Mouse (Mus musculus): ENCODE measurements around the gene Sgf29. TPM values are rescaled to one million over a fixed set of nuclear protein-coding genes. Genes with fewer than 3 reads are reported as not detected.

Sgf29 gene
- polyA plus RNA-seq, 1 experiment from 2014 or later, result 54.9 TPM

GRCm38 (mm10) chr7:126697838-126698237, 48.7 kb downstream of the Sgf29 start:
- Histone ChIP-seq H3K27me3 (replicated peaks; ENCODE audit: control insufficient read depth, insufficient read depth, low read length) (no peaks in the 10 kb centered on the region), H3K36me3 (ENCODE audit: control insufficient read depth, insufficient read depth, low read length) (peaks cover 9% of the 10 kb centered on the region; the same call in 1 of the 2 replicates), H3K4me1 (ENCODE audit: control insufficient read depth, insufficient read depth, low read depth, low read length) (peaks cover 45% of the 10 kb centered on the region), H3K4me2 (ENCODE audit: low read length) (no peak overlapping the region), H3K27ac (ENCODE audit: low read depth, low read length) (no peak overlapping the region), H3K4me3 (ENCODE audit: low read length) (no peak overlapping the region), H3K9me3 (ENCODE audit: control insufficient read depth, low read length) (no peaks in the 10 kb centered on the region), H3K9ac (ENCODE audit: low read depth, low read length) (no peak overlapping the region)
- ATAC-seq, result no peak
- 93% methylated on average over 8 of the region's 8 CpGs for WGBS

- H3K4me2 ChIP-seq (ENCODE audit: low read length), result no peak overlapping the region
- WGBS, result 83% methylated on average over 25 of the region's 25 CpGs
- H3K36me3 ChIP-seq (ENCODE audit: control insufficient read depth, insufficient read depth, low read length), result peaks cover 9% of the 10 kb centered on the region; the same call in 1 of the 2 replicates
- no peaks in the 10 kb centered on the region for H3K9me3 ChIP-seq (ENCODE audit: control insufficient read depth, low read length)
- no peak overlapping the region for H3K27ac ChIP-seq (ENCODE audit: low read depth, low read length)
- no peaks in the 10 kb centered on the region for H3K27me3 ChIP-seq (replicated peaks; ENCODE audit: control insufficient read depth, insufficient read depth, low read length)
- no peak for ATAC-seq
- H3K4me3 ChIP-seq (ENCODE audit: low read length), result no peak overlapping the region
- peaks cover 47% of the 10 kb centered on the region for H3K4me1 ChIP-seq (ENCODE audit: control insufficient read depth, insufficient read depth, low read depth, low read length)
- no peak overlapping the region for H3K9ac ChIP-seq (ENCODE audit: low read depth, low read length)
These were observed 51.2 kb downstream of the Sgf29 start for GRCm38 (mm10) chr7:126700063-126701015.

GRCm38 (mm10) chr7:126701070-126701469, 52.0 kb downstream of the Sgf29 start:
- Histone ChIP-seq H3K36me3 (ENCODE audit: control insufficient read depth, insufficient read depth, low read length) (peaks cover 9% of the 10 kb centered on the region; the same call in 1 of the 2 replicates), H3K4me2 (ENCODE audit: low read length) (peak overlapping the region; percentile 38), H3K27me3 (replicated peaks; ENCODE audit: control insufficient read depth, insufficient read depth, low read length) (no peaks in the 10 kb centered on the region), H3K4me3 (ENCODE audit: low read length) (peak overlapping the region; percentile 17; the same call in 1 of the 2 replicates), H3K27ac (ENCODE audit: low read depth, low read length) (no peak overlapping the region), H3K9ac (ENCODE audit: low read depth, low read length) (peak overlapping the region; percentile 34), H3K4me1 (ENCODE audit: control insufficient read depth, insufficient read depth, low read depth, low read length) (peaks cover 47% of the 10 kb centered on the region), H3K9me3 (ENCODE audit: control insufficient read depth, low read length) (no peaks in the 10 kb centered on the region)
- ATAC-seq, result peak; percentile 31
- 1% methylated on average over 11 of the region's 11 CpGs for WGBS

GRCm38 (mm10) chr7:126701559-126702357, 52.6 kb downstream of the Sgf29 start:
- WGBS, result 53% methylated on average over 24 of the region's 24 CpGs
- H3K27ac ChIP-seq (ENCODE audit: low read depth, low read length), result no peak overlapping the region
- no peak for ATAC-seq
- peaks cover 42% of the 10 kb centered on the region for H3K4me1 ChIP-seq (ENCODE audit: control insufficient read depth, insufficient read depth, low read depth, low read length)
- H3K4me2 ChIP-seq (ENCODE audit: low read length), result peak overlapping the region; percentile 38
- no peaks in the 10 kb centered on the region for H3K27me3 ChIP-seq (replicated peaks; ENCODE audit: control insufficient read depth, insufficient read depth, low read length)
- H3K4me3 ChIP-seq (ENCODE audit: low read length), result peak overlapping the region; percentile 17; the same call in 1 of the 2 replicates
- peaks cover 9% of the 10 kb centered on the region; the same call in 1 of the 2 replicates for H3K36me3 ChIP-seq (ENCODE audit: control insufficient read depth, insufficient read depth, low read length)
- no peaks in the 10 kb centered on the region for H3K9me3 ChIP-seq (ENCODE audit: control insufficient read depth, low read length)
- H3K9ac ChIP-seq (ENCODE audit: low read depth, low read length), result peak overlapping the region; percentile 34

- H3K4me2 ChIP-seq (ENCODE audit: low read length), result peak overlapping the region; percentile 86
- no peak overlapping the region for H3K27ac ChIP-seq (ENCODE audit: low read depth, low read length)
- peaks cover 36% of the 10 kb centered on the region for H3K4me1 ChIP-seq (ENCODE audit: control insufficient read depth, insufficient read depth, low read depth, low read length)
- no peaks in the 10 kb centered on the region for H3K9me3 ChIP-seq (ENCODE audit: control insufficient read depth, low read length)
- H3K4me3 ChIP-seq (ENCODE audit: low read length), result no peak overlapping the region
- 0 out of 2 replicates have a peak overlapping the region, but pooled peaks have one; percentile 1 for H3K9ac ChIP-seq (ENCODE audit: low read depth, low read length)
- no peaks in the 10 kb centered on the region for H3K27me3 ChIP-seq (replicated peaks; ENCODE audit: control insufficient read depth, insufficient read depth, low read length)
- no peak for ATAC-seq
- peaks cover 9% of the 10 kb centered on the region; the same call in 1 of the 2 replicates for H3K36me3 ChIP-seq (ENCODE audit: control insufficient read depth, insufficient read depth, low read length)
- WGBS, result 83% methylated on average over 6 of the region's 6 CpGs
These were observed 53.2 kb downstream of the Sgf29 start for GRCm38 (mm10) chr7:126702358-126702757.

GRCm38 (mm10) chr7:126702861-126703756, 54.0 kb downstream of the Sgf29 start:
- ATAC-seq, result no peak
- Histone ChIP-seq H3K9ac (ENCODE audit: low read depth, low read length) (peak overlapping the region; percentile 77), H3K4me1 (ENCODE audit: control insufficient read depth, insufficient read depth, low read depth, low read length) (peaks cover 35% of the 10 kb centered on the region), H3K27me3 (replicated peaks; ENCODE audit: control insufficient read depth, insufficient read depth, low read length) (no peaks in the 10 kb centered on the region), H3K27ac (ENCODE audit: low read depth, low read length) (peak overlapping the region; percentile 81), H3K4me2 (ENCODE audit: low read length) (peak overlapping the region; percentile 86), H3K36me3 (ENCODE audit: control insufficient read depth, insufficient read depth, low read length) (peaks cover 9% of the 10 kb centered on the region; the same call in 1 of the 2 replicates), H3K4me3 (ENCODE audit: low read length) (peak overlapping the region; percentile 61), H3K9me3 (ENCODE audit: control insufficient read depth, low read length) (no peaks in the 10 kb centered on the region)
- WGBS, result 81% methylated on average over 12 of the region's 12 CpGs

GRCm38 (mm10) chr7:126703757-126704077, 54.6 kb downstream of the Sgf29 start:
- Histone ChIP-seq H3K9ac (ENCODE audit: low read depth, low read length) (peak overlapping the region; percentile 77), H3K27me3 (replicated peaks; ENCODE audit: control insufficient read depth, insufficient read depth, low read length) (no peaks in the 10 kb centered on the region), H3K4me3 (ENCODE audit: low read length) (peak overlapping the region; percentile 61), H3K4me1 (ENCODE audit: control insufficient read depth, insufficient read depth, low read depth, low read length) (peaks cover 35% of the 10 kb centered on the region), H3K27ac (ENCODE audit: low read depth, low read length) (peak overlapping the region; percentile 81), H3K4me2 (ENCODE audit: low read length) (peak overlapping the region; percentile 86), H3K36me3 (ENCODE audit: control insufficient read depth, insufficient read depth, low read length) (peaks cover 9% of the 10 kb centered on the region; the same call in 1 of the 2 replicates), H3K9me3 (ENCODE audit: control insufficient read depth, low read length) (no peaks in the 10 kb centered on the region)
- ATAC-seq, result peak; percentile 10; the same call in 1 of the 2 replicates
- 9% methylated on average over 7 of the region's 7 CpGs for WGBS

Measured in hindbrain, embryonic 16.5 days (tissue).